14 mouse cellular contexts compared by ENCODE assay signal in the genomic region with DNA sequence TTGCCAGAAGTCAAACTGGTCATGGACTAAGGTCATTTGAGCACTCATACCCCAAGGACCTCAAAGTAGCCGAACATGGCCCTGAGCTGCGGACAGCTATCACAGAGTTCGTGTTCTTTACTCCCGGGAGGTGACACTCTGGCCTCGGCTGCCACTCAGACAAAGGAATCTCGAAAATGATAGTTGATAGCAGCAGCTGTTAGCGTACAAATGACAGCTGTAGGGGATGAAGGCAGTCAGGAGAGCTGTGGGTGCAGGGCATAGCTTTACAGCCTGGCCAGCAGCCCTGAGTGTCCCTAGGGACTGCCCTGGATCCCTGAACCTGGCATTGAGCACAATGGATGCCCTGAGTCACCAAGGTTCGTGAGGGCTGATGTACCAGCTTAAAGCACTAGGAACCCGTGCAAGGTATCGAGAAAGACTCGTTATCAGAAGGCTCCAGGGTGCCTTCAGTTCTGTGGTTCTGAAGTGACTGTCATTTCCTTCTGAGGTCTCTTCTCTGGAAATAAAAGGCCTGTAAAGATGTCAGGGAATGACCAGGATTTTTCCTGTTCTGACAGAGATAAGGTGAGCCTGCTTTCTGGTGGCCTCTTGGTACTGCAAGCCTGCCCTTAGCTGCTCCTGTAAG. TPM values are rescaled to one million over a fixed set of nuclear protein-coding genes. Genes with fewer than 3 reads are reported as not detected.
DNase-seq lines count a peak whose midpoint lies in the region; ATAC-seq and TF ChIP-seq lines count a peak whose summit lies in the region.
"Had no signal": no experiment of that assay in that cellular context is flagged by ENCODE, and none has a peak within 500 bp of the region (broad histone marks: within the 10 kb centered on the region; RNA-seq: fewer than 3 reads in every experiment).

No protein-coding gene starts in this region.

- H3K27me3 ChIP-seq in hindbrain, embryonic 10.5 days (ENCODE audit: insufficient read depth, poor library complexity, severe bottlenecking), result 0 out of 2 replicates have a peak, but pooled peaks cover 2% of the 10 kb centered on the region
- H3K27me3 ChIP-seq in hindbrain, embryonic 14.5 days (ENCODE audit: control insufficient read depth, insufficient read depth, low read length), result no peaks in the 10 kb centered on the region
- H3K27me3 ChIP-seq in heart, embryonic 16.5 days (ENCODE audit: control insufficient read depth, insufficient read depth, low read length), result no peaks in the 10 kb centered on the region; the same call in 1 of the 2 replicates
- H3K27me3 ChIP-seq in liver, postnatal 0 days (ENCODE audit: insufficient read depth, low read length), result no peaks in the 10 kb centered on the region
- H3K27me3 ChIP-seq: neural tube, embryonic 15.5 days had no signal

- H3K4me1 ChIP-seq in hindbrain, embryonic 10.5 days (replicated peaks), result peaks cover 30% of the 10 kb centered on the region
- H3K4me1 ChIP-seq in hindbrain, embryonic 14.5 days (replicated peaks; ENCODE audit: control insufficient read depth, insufficient read depth, low read length), result 0 out of 2 replicates have a peak, but pooled peaks cover 5% of the 10 kb centered on the region
- peaks cover 38% of the 10 kb centered on the region for H3K4me1 ChIP-seq in heart, embryonic 16.5 days (ENCODE audit: control insufficient read depth, insufficient read depth, low read length)
- no peaks in the 10 kb centered on the region for H3K4me1 ChIP-seq in liver, postnatal 0 days (ENCODE audit: insufficient read depth)

- DNase-seq in hindbrain, embryonic 10.5 days (ENCODE audit: low spot score), result peak; percentile 13
- DNase-seq in hindbrain, embryonic 14.5 days (ENCODE audit: low spot score), result no peak
- DNase-seq in 3134 (ENCODE audit: extremely low read depth, insufficient read length, low spot score) (peak; percentile 46), MEL-GATA-1-ER (ENCODE audit: extremely low read depth, low read depth) (peak; percentile 66)
- DNase-seq in liver, postnatal 0 days, result no peak
- no peak for DNase-seq in gastrocnemius, adult 2 months
- DNase-seq: cerebellum, postnatal 25 days; right cerebral cortex, adult 18-20 months had no signal

- intact Hi-C loops in gastrocnemius, adult 2 months (cut with DNase I), result no loop called here

- H3K4me3 ChIP-seq in hindbrain, embryonic 10.5 days, result no peak overlapping the region
- no peak overlapping the region for H3K4me3 ChIP-seq in hindbrain, embryonic 14.5 days (replicated peaks; ENCODE audit: low read length)
- no peak overlapping the region for H3K4me3 ChIP-seq in heart, embryonic 16.5 days (ENCODE audit: low read length)
- no peak overlapping the region for H3K4me3 ChIP-seq in liver, postnatal 0 days (ENCODE audit: low read depth, low read length)
- no peak overlapping the region for H3K4me3 ChIP-seq in gastrocnemius, adult 2 months
- H3K4me3 ChIP-seq: kidney, embryonic 15.5 days; neural tube, embryonic 15.5 days had no signal

- no peaks in the 10 kb centered on the region for H3K9me3 ChIP-seq in hindbrain, embryonic 10.5 days
- no peaks in the 10 kb centered on the region for H3K9me3 ChIP-seq in hindbrain, embryonic 14.5 days (ENCODE audit: control insufficient read depth, low read length)
- no peaks in the 10 kb centered on the region for H3K9me3 ChIP-seq in heart, embryonic 16.5 days (replicated peaks; ENCODE audit: control insufficient read depth, low read length)
- H3K9me3 ChIP-seq in liver, postnatal 0 days (ENCODE audit: low read length), result no peaks in the 10 kb centered on the region
- H3K9me3 ChIP-seq: kidney, embryonic 15.5 days; neural tube, embryonic 15.5 days had no signal

- no peak for TF ChIP-seq EP300 in liver, postnatal 0 days (IDR thresholded peaks at IDR 0.05; ENCODE audit: low read depth)

- H3K4me2 ChIP-seq in hindbrain, embryonic 14.5 days (replicated peaks), result no peak overlapping the region
- H3K4me2 ChIP-seq in heart, embryonic 16.5 days (ENCODE audit: low read depth, low read length), result no peak overlapping the region; the same call in 1 of the 2 replicates
- no peak overlapping the region for H3K4me2 ChIP-seq in liver, postnatal 0 days (ENCODE audit: low read depth, low read length)
- H3K4me2 ChIP-seq: kidney, embryonic 15.5 days; liver, embryonic 11.5 days; neural tube, embryonic 15.5 days had no signal

- WGBS in hindbrain, embryonic 10.5 days, result 74% methylated on average over 11 of the region's 11 CpGs
- WGBS in hindbrain, embryonic 14.5 days, result 68% methylated on average over 11 of the region's 11 CpGs
- WGBS in heart, embryonic 16.5 days, result 25% methylated on average over 11 of the region's 11 CpGs
- 48% methylated on average over 11 of the region's 11 CpGs for WGBS in liver, postnatal 0 days (ENCODE audit: insufficient replicate concordance)

- H3K9ac ChIP-seq in hindbrain, embryonic 14.5 days, result no peak overlapping the region
- H3K9ac ChIP-seq in heart, embryonic 16.5 days (ENCODE audit: low read length), result 0 out of 2 replicates have a peak overlapping the region, but pooled peaks have one; percentile 34
- no peak overlapping the region for H3K9ac ChIP-seq in liver, postnatal 0 days (replicated peaks)
- H3K9ac ChIP-seq: kidney, embryonic 15.5 days; neural tube, embryonic 15.5 days had no signal

- TF ChIP-seq CTCF in liver, postnatal 0 days (IDR thresholded peaks at IDR 0.05; ENCODE audit: low read depth), result no peak
- no peak for TF ChIP-seq CTCF in gastrocnemius, adult 2 months (IDR thresholded peaks at IDR 0.05)

- no peak for ATAC-seq in hindbrain, embryonic 14.5 days (ENCODE audit: low FRiP score)
- ATAC-seq in heart, embryonic 16.5 days (replicated peaks; ENCODE audit: extremely low read depth, insufficient read depth, low FRiP score), result peak; percentile 47; the same call in 1 of the 2 replicates
- ATAC-seq in liver, postnatal 0 days, result no peak
- ATAC-seq: midbrain, embryonic 16.5 days; Patski had no signal

- no peaks in the 10 kb centered on the region for H3K36me3 ChIP-seq in hindbrain, embryonic 10.5 days
- H3K36me3 ChIP-seq in hindbrain, embryonic 14.5 days (replicated peaks; ENCODE audit: control insufficient read depth, insufficient read depth), result no peaks in the 10 kb centered on the region
- no peaks in the 10 kb centered on the region for H3K36me3 ChIP-seq in heart, embryonic 16.5 days (ENCODE audit: control insufficient read depth, insufficient read depth)
- no peaks in the 10 kb centered on the region for H3K36me3 ChIP-seq in liver, postnatal 0 days (replicated peaks; ENCODE audit: insufficient read depth, low read length)
- H3K36me3 ChIP-seq: kidney, embryonic 15.5 days; neural tube, embryonic 15.5 days had no signal

- peak overlapping the region; percentile 35; the same call in 1 of the 2 replicates for H3K27ac ChIP-seq in hindbrain, embryonic 10.5 days
- no peak overlapping the region for H3K27ac ChIP-seq in hindbrain, embryonic 14.5 days
- peak overlapping the region; percentile 67 for H3K27ac ChIP-seq in heart, embryonic 16.5 days (ENCODE audit: low read length)
- no peak overlapping the region for H3K27ac ChIP-seq in liver, postnatal 0 days (ENCODE audit: low read depth)
- no peak overlapping the region for H3K27ac ChIP-seq in gastrocnemius, adult 2 months
- H3K27ac ChIP-seq: kidney, embryonic 15.5 days; neural tube, embryonic 15.5 days had no signal

RNA-seq across cellular contexts. Expression of gene Scn5a, which starts 55.5 kb away (rescaled TPM):
- polyA plus RNA-seq in hindbrain, embryonic 10.5 days (2016; fragmentation: Nextera tagmentation; extraction: Ambion mirVana), result 0.55 and 0.93 TPM in 2 replicates
- polyA plus RNA-seq in hindbrain, embryonic 14.5 days (2014; fragmentation: Nextera tagmentation; extraction: Ambion mirVana), result 0.12 and 0.20 TPM in 2 replicates
- polyA plus RNA-seq in heart, embryonic 16.5 days (2015; fragmentation: Nextera tagmentation; extraction: Ambion mirVana), result 7.5 and 9.0 TPM in 2 replicates
- polyA plus RNA-seq in liver, postnatal 0 days (2015; fragmentation: Nextera tagmentation; extraction: Ambion mirVana), result 0.01 TPM in 2 replicates
- under 1 TPM; 0.05 to 0.36 TPM for total RNA-seq in gastrocnemius, adult 2 months (2021)

Comparison
In these comparisons a context has a peak if more than half of its experiments do, and no peak if none do; other contexts are left out.
1. DNase-seq: peak in hindbrain, embryonic 10.5 days (single experiment), 3134 (single experiment) and MEL-GATA-1-ER (single experiment); none in hindbrain, embryonic 14.5 days (single experiment), liver, postnatal 0 days (single experiment) and gastrocnemius, adult 2 months (single experiment).
2. H3K27ac ChIP-seq: peak in hindbrain, embryonic 10.5 days (single experiment) and heart, embryonic 16.5 days (single experiment); none in hindbrain, embryonic 14.5 days (single experiment), liver, postnatal 0 days (single experiment) and gastrocnemius, adult 2 months (single experiment).